Mouse (Mus musculus) kidney, embryonic 15.5 days (tissue): ENCODE measurements at regions not wholly inside any gene's neighbourhood (a gene's known extent, or its start where the extent isn't known, plus 50 kb on each side); places are given as distances from the start of the nearest gene placed in this dataset.

Experiments used
- ATAC-seq: fragments of 200-750 bp; cut with Nextera tagmentation; replicated peaks from 2 replicates; pipeline ENCODE4 v1.8.0; 2017; ENCODE audit warnings: moderate TSS enrichment; ENCODE audit not compliant: low FRiP score
- H3K27ac ChIP-seq: fragments of 300-500 bp; sonication (generic); 2 replicates; pipeline ENCODE4 v1.5.1; 2015; ENCODE audit warnings: mild to moderate bottlenecking, inconsistent platforms
- H3K27me3 ChIP-seq: fragments of 300-500 bp; sonication (generic); 2 replicates; pipeline ENCODE4 v1.6.1; 2015; ENCODE audit warnings: inconsistent platforms
- H3K36me3 ChIP-seq: fragments of 300-500 bp; sonication (generic); 2 replicates; pipeline ENCODE4 v1.6.1; 2015; ENCODE audit warnings: inconsistent platforms
- H3K4me1 ChIP-seq: fragments of 300-500 bp; sonication (generic); 2 replicates; pipeline ENCODE4 v1.6.1; 2015; ENCODE audit warnings: inconsistent platforms
- H3K4me2 ChIP-seq: fragments of 300-500 bp; sonication (generic); 2 replicates; pipeline ENCODE4 v1.6.1; 2015; ENCODE audit warnings: moderate library complexity, mild to moderate bottlenecking, inconsistent platforms
- H3K4me3 ChIP-seq: fragments of 300-500 bp; sonication (generic); replicated peaks from 2 replicates; pipeline ENCODE4 v1.5.1; 2015; ENCODE audit warnings: mild to moderate bottlenecking, inconsistent platforms
- H3K9ac ChIP-seq: fragments of 300-500 bp; sonication (generic); 2 replicates; pipeline ENCODE4 v1.6.1; 2015; ENCODE audit warnings: mild to moderate bottlenecking, inconsistent platforms
- H3K9me3 ChIP-seq: fragments of 300-500 bp; sonication (generic); replicated peaks from 2 replicates; pipeline ENCODE4 v1.6.1; 2016; ENCODE audit warnings: inconsistent platforms
- WGBS: fragments of 180-500 bp; shearing (Covaris S2); methylation state at CpG from one replicate; pipeline ENCODE4 v1.1.7; 2015; ENCODE audit warnings: mixed read lengths; 5-methylcytosine and 5-hydroxymethylcytosine counted together

GRCm38 (mm10) chr10:38573146-38573545, 248.4 kb downstream of the Rfpl4b start:
- no peak for ATAC-seq
- Histone ChIP-seq H3K36me3 (no peaks in the 10 kb centered on the region), H3K27ac (no peak overlapping the region), H3K4me2 (no peak overlapping the region), H3K27me3 (no peaks in the 10 kb centered on the region), H3K9ac (no peak overlapping the region), H3K4me1 (no peaks in the 10 kb centered on the region), H3K9me3 (no peaks in the 10 kb centered on the region), H3K4me3 (no peak overlapping the region)
- 67% methylated on average over 2 of the region's 2 CpGs for WGBS

DNA sequence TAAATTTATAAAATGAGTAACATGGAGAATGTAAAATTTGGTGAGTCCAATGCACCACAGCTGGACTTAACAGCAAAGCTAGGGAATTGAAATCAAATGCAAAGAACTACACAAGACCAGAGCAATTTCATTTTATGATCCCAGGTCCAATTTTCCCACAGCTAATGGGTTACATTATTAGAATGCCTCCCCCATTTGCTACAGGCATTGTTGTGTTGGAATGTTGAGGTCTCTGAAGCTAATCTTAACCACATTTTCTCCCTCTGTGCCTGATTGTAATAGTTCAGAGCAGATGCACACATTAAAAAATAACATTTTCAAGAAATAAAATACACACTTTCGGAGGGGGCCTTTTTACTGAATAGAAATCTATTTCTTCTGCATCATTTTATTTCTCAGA, 254.3 kb downstream of the Rfpl4b start:
- Histone ChIP-seq H3K4me2 (no peak overlapping the region), H3K9ac (no peak overlapping the region), H3K36me3 (no peaks in the 10 kb centered on the region), H3K4me1 (no peaks in the 10 kb centered on the region), H3K27ac (no peak overlapping the region), H3K27me3 (no peaks in the 10 kb centered on the region), H3K9me3 (no peaks in the 10 kb centered on the region), H3K4me3 (no peak overlapping the region)
- no peak for ATAC-seq
- 91% methylated on average over 1 of the region's 1 CpGs for WGBS

- no peaks in the 10 kb centered on the region for H3K9me3 ChIP-seq
- no peak overlapping the region for H3K4me2 ChIP-seq
- H3K4me3 ChIP-seq, result no peak overlapping the region
- H3K27ac ChIP-seq, result no peak overlapping the region
- H3K36me3 ChIP-seq, result no peaks in the 10 kb centered on the region
- 59% methylated on average over 1 of the region's 1 CpGs for WGBS
- ATAC-seq, result no peak
- no peak overlapping the region for H3K9ac ChIP-seq
- H3K27me3 ChIP-seq, result no peaks in the 10 kb centered on the region
- no peaks in the 10 kb centered on the region for H3K4me1 ChIP-seq
Measured at GRCm38 (mm10) chr10:38566361-38566760, 255.2 kb downstream of the Rfpl4b start.

GRCm38 (mm10) chr10:38555040-38555439, 266.5 kb downstream of the Rfpl4b start:
- 69% methylated on average over 5 of the region's 5 CpGs for WGBS

GRCm38 (mm10) chr10:38553688-38554680, 267.6 kb downstream of the Rfpl4b start:
- peaks cover 5% of the 10 kb centered on the region; the same call in 1 of the 2 replicates for H3K4me1 ChIP-seq
- peak overlapping the region; percentile 59 for H3K4me2 ChIP-seq
- H3K4me3 ChIP-seq, result peak overlapping the region; percentile 33
- peak overlapping the region; percentile 47; the same call in 1 of the 2 replicates for H3K27ac ChIP-seq
- no peaks in the 10 kb centered on the region for H3K27me3 ChIP-seq
- peak; percentile 75 for ATAC-seq
- H3K9me3 ChIP-seq, result no peaks in the 10 kb centered on the region
- WGBS, result 11% methylated on average over 18 of the region's 18 CpGs
- no peaks in the 10 kb centered on the region for H3K36me3 ChIP-seq
- peak overlapping the region; percentile 36; the same call in 1 of the 2 replicates for H3K9ac ChIP-seq

More at GRCm38 (mm10) chr10:38555040-38555439, 266.5 kb downstream of the Rfpl4b start:
- Histone ChIP-seq H3K36me3 (no peaks in the 10 kb centered on the region), H3K4me3 (no peak overlapping the region), H3K9me3 (no peaks in the 10 kb centered on the region), H3K4me2 (no peak overlapping the region), H3K27ac (no peak overlapping the region), H3K27me3 (no peaks in the 10 kb centered on the region), H3K4me1 (peaks cover 5% of the 10 kb centered on the region; the same call in 1 of the 2 replicates), H3K9ac (no peak overlapping the region)
- no peak; the same call in 1 of the 2 replicates for ATAC-seq

GRCm38 (mm10) chr10:38553326-38553687, 268.3 kb downstream of the Rfpl4b start:
- no peaks in the 10 kb centered on the region for H3K27me3 ChIP-seq
- H3K4me1 ChIP-seq, result peaks cover 5% of the 10 kb centered on the region; the same call in 1 of the 2 replicates
- H3K36me3 ChIP-seq, result no peaks in the 10 kb centered on the region
- no peak overlapping the region for H3K4me3 ChIP-seq
- H3K4me2 ChIP-seq, result peak overlapping the region; percentile 59
- no peak overlapping the region for H3K9ac ChIP-seq
- ATAC-seq, result no peak
- H3K9me3 ChIP-seq, result no peaks in the 10 kb centered on the region
- 0 out of 2 replicates have a peak overlapping the region, but pooled peaks have one; percentile 47 for H3K27ac ChIP-seq

- peaks cover 5% of the 10 kb centered on the region; the same call in 1 of the 2 replicates for H3K4me1 ChIP-seq
- H3K27me3 ChIP-seq, result no peaks in the 10 kb centered on the region
- no peaks in the 10 kb centered on the region for H3K36me3 ChIP-seq
- ATAC-seq, result no peak
- H3K4me3 ChIP-seq, result no peak overlapping the region
- H3K4me2 ChIP-seq, result no peak overlapping the region
- 85% methylated on average over 5 of the region's 5 CpGs for WGBS
- no peak overlapping the region for H3K9ac ChIP-seq
- no peaks in the 10 kb centered on the region for H3K9me3 ChIP-seq
- H3K27ac ChIP-seq, result no peak overlapping the region
Measured at GRCm38 (mm10) chr10:38552350-38553076, 269.1 kb downstream of the Rfpl4b start.

DNA sequence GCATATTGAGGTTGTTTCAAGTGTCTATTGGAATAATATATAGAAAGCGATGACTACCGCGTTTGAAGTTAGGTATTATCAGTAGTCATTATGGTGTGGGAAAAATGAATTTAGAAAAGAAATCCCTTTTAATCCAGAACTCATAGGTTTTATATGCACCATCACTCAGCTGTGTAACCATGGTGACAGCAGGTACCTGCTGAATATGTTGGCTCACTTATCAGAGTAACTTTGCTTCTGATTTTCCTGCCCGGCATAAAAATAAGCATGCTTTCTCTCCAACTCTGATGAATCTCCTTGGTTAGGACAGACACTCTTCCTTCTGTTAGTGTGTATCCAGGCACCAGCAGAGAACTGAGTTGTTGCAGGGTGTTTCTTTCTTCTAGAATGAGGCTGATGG, 281.5 kb downstream of the Rfpl4b start:
- Histone ChIP-seq H3K36me3 (no peaks in the 10 kb centered on the region), H3K27ac (no peak overlapping the region), H3K27me3 (no peaks in the 10 kb centered on the region), H3K9me3 (no peaks in the 10 kb centered on the region), H3K9ac (no peak overlapping the region), H3K4me3 (no peak overlapping the region), H3K4me2 (no peak overlapping the region), H3K4me1 (no peaks in the 10 kb centered on the region)
- WGBS, result 95% methylated on average over 4 of the region's 4 CpGs
- ATAC-seq, result no peak

- no peak overlapping the region for H3K4me2 ChIP-seq
- no peaks in the 10 kb centered on the region for H3K9me3 ChIP-seq
- no peaks in the 10 kb centered on the region for H3K36me3 ChIP-seq
- no peak overlapping the region for H3K27ac ChIP-seq
- ATAC-seq, result no peak
- H3K27me3 ChIP-seq, result no peaks in the 10 kb centered on the region
- no peak overlapping the region for H3K9ac ChIP-seq
- H3K4me3 ChIP-seq, result no peak overlapping the region
- H3K4me1 ChIP-seq, result no peaks in the 10 kb centered on the region
Measured at GRCm38 (mm10) chr10:38538766-38539165, 282.8 kb downstream of the Rfpl4b start.

DNA sequence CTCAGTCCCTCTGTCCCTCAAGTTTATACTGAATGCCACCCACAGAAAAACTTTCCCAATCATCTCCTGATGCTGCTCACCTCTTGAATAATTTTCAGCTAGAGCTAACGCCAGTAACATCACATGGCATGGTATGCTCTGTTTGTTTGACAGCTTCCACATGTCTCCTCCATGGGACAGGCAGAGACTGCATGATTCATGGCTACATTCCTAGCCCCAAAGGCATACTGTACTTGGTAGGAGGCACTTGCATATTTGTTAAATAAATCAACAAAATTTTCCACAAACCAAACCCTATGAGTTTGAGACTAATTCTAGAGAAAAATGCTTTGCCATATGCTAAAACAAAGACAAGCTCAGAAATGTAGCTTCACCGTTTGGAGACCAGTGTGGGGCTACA, 304.9 kb downstream of the Rfpl4b start:
- no peaks in the 10 kb centered on the region for H3K36me3 ChIP-seq
- no peak overlapping the region for H3K27ac ChIP-seq
- H3K4me3 ChIP-seq, result no peak overlapping the region
- no peak for ATAC-seq
- H3K9ac ChIP-seq, result no peak overlapping the region
- H3K4me1 ChIP-seq, result no peaks in the 10 kb centered on the region
- no peak overlapping the region for H3K4me2 ChIP-seq
- WGBS, result 70% methylated on average over 2 of the region's 2 CpGs
- no peaks in the 10 kb centered on the region for H3K27me3 ChIP-seq
- H3K9me3 ChIP-seq, result no peaks in the 10 kb centered on the region
